Mouse (Mus musculus): ENCODE results near the gene Cers2. TPM values are rescaled to one million over a fixed set of nuclear protein-coding genes. Genes with fewer than 3 reads are reported as not detected.

The Cers2 gene
- polyA plus RNA-seq, 1 experiment from 2014 or later, result 101 TPM

DNA sequence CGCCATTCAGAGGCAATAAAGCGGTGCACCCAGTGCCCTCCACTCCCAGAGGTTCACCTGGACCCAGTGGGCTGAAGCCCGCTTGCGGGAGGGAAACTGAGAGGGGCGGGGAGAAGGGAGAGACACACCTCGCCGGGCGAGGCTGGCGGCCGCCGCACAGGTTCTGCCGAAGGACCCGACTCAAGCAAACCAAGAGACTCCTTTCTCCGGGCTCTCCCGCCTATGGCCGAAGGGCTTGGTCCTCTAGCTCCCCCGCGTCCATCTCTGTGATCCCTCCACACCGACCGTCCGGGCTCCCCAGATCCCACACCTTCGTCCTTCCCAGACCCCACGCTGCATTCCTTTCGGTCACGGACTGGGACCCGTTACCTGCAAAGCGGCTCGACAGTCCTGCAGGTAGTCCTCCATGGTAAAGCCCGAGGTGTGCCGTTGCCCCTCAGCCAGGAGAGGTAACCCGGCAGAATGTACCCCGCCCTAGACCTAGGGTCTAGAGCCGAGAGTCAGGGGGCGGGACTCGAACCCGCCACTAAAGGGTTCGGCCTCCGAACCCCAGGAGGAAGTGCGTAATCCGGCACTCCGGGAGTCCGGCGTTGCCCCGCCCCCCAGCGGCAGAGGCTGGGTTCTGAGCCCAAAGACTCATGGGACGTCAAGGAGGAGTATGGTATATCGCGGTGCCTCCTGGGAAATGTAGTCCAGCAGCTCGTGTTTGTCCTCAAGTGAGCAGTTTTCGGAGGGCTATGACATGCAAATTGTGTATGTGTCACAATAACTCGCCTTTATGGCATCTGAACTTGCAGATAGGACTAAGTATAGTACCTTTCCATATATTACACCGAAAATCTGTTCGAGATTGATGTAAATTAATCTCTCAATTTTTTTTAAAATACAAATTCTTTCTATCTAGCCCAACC lies 33.1 kb upstream of the Cers2 start, which contains the start of the genes Mindy1 and Prune1:
Gene Mindy1, plus strand, starts transcription at position 130 of the 911 bp plus-strand sequence.
Gene Prune1, minus strand, starts transcription at position 861 of the 911 bp plus-strand sequence.
- peak within 1 kb of the TSS; percentile 94 for H3K27ac ChIP-seq (replicated peaks)
- under 1% methylated on average over 53 of the region's 53 CpGs for WGBS

DNA sequence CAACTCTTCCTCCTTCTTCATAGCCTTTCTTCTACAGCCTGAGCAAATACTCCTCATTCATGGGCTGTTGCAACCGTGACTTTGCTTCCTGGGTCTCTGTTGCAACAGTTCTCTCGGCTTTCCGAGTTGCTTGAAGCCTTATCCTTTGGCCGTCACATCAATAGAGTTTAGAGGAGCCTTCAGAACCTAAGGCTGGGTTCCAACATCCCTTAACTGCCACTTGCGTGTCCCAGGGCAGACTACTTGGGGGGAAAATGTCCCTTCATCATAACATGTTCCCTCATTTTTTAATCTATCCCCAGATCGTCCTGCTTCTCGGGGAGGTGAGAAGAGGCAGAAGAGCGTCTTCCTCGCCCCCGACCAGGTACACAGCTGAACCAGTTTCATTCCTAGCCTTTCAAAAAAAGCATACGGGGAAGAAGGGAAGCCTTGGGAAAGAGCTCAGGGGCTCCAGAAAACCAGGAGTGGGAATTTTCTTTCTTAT lies 32.2 kb upstream of the Cers2 start:
- Histone ChIP-seq H3K36me3 (0 out of 2 replicates have a peak, but pooled peaks cover 3% of the 10 kb centered on the region), H3K4me1 (replicated peaks) (peaks cover 34% of the 10 kb centered on the region), H3K9me3 (no peaks in the 10 kb centered on the region), H3K4me3 (peak overlapping the region; percentile 91), H3K27me3 (no peaks in the 10 kb centered on the region), H3K9ac (peak overlapping the region; percentile 75), H3K27ac (replicated peaks) (peak overlapping the region; percentile 94), H3K4me2 (peak overlapping the region; percentile 97)
- no peak for ATAC-seq (ENCODE audit: low FRiP score, low read depth)
- under 1% methylated on average over 11 of the region's 11 CpGs for WGBS

More for the DNA sequence above, 33.1 kb upstream of the Cers2 start, which contains the start of the genes Mindy1 and Prune1:
- Histone ChIP-seq H3K4me2 (peak within 1 kb of the TSS; percentile 97), H3K36me3 (0 out of 2 replicates have a peak, but pooled peaks cover 6% of the 10 kb centered on the region), H3K4me1 (replicated peaks) (peaks cover 34% of the 10 kb centered on the region), H3K9me3 (no peaks in the 10 kb centered on the region), H3K27me3 (no peaks in the 10 kb centered on the region), H3K9ac (peak within 1 kb of the TSS; percentile 94), H3K4me3 (peak within 1 kb of the TSS; percentile 91)
- peak; percentile 92 for ATAC-seq (ENCODE audit: low FRiP score, low read depth)

DNA sequence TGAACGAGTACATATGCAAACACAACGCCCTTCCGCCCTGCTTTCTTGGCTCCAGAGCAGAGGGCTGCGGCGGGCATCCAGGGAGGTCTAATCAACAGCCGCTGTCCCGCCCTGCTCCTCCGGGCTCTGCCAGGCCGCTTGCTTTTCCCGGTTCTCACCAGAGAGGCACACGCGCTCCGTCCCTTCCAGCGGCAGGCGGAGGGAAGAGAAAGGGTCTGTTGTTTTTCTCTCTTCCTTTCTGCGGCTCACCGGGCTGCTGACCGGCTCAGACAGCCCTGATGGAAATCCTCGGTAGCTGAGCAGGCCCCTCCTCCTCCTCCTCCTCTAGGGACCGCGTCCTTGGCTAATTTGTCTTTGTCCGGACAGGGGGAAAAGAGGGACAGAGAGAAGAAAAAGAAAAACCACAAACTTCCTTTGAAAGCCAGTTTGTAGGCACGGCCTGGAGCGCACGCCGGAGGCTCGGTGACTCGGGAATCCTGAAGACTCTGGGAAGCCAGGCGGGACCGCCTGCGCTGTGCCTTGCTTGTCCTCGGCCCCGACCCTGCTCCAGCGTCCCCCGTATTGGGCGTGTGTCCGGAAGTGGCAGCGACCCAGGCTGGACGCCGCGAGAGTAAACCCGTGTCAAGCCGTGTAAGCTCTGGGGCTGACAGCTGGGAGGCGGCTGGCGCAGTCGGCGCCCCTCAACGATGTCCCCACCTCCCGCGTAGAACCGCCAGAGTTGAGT lies 31.6 kb upstream of the Cers2 start:
- under 1% methylated on average over 48 of the region's 51 CpGs for WGBS
- peak overlapping the region; percentile 97 for H3K4me2 ChIP-seq
- peak; percentile 64 for ATAC-seq (ENCODE audit: low FRiP score, low read depth)
- H3K4me1 ChIP-seq (replicated peaks), result peaks cover 34% of the 10 kb centered on the region
- peak overlapping the region; percentile 75 for H3K9ac ChIP-seq
- peak overlapping the region; percentile 94 for H3K27ac ChIP-seq (replicated peaks)
- H3K9me3 ChIP-seq, result no peaks in the 10 kb centered on the region
- H3K36me3 ChIP-seq, result 0 out of 2 replicates have a peak, but pooled peaks cover 6% of the 10 kb centered on the region
- peak overlapping the region; percentile 91 for H3K4me3 ChIP-seq
- no peaks in the 10 kb centered on the region for H3K27me3 ChIP-seq

DNA sequence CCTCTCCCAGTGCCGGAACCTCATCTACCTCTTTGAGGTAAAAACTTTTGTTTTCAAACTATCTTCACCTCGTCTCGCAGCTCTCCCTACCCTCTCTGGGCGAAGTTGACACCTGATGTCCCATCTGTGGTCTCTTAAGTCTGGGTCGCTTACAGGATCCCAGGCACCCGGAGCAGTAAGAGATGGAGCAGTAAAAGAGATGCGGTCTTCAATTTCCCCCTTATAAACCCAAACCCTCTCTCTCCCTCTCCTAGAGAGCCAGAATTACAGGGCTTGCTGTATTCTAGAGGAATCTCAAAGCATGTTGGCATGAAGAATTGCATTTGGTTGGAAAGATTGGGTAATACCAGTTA lies 31.0 kb upstream of the Cers2 start:
- Histone ChIP-seq H3K27ac (replicated peaks) (peak overlapping the region; percentile 94), H3K9me3 (no peaks in the 10 kb centered on the region), H3K9ac (peak overlapping the region; percentile 75), H3K4me3 (peak overlapping the region; percentile 91), H3K27me3 (no peaks in the 10 kb centered on the region), H3K36me3 (0 out of 2 replicates have a peak, but pooled peaks cover 8% of the 10 kb centered on the region), H3K4me1 (replicated peaks) (peaks cover 34% of the 10 kb centered on the region), H3K4me2 (peak overlapping the region; percentile 97)
- WGBS, result 2% methylated on average over 7 of the region's 7 CpGs
- ATAC-seq (ENCODE audit: low FRiP score, low read depth), result no peak

DNA sequence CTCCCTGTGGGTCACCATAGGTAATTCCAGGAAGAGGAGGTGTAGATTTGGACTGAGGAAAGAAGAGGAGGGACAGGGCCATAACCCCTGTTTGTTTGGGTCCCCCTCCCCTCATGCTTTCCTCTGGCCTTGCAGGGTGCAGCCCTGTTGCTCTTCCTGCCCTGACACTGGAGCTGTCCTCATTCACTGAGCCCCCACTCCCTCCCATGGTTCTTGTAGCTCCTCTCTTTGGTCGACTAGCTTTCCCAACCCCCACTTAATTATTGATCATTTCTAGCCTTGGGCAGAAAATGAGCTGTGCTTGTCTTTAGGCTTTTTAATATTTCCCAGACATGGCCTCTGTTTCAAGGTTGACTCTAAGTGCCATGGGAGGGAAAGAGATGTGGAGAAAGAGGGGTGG lies 30.5 kb upstream of the Cers2 start:
- Histone ChIP-seq H3K27ac (replicated peaks) (no peak overlapping the region), H3K9me3 (no peaks in the 10 kb centered on the region), H3K27me3 (no peaks in the 10 kb centered on the region), H3K36me3 (0 out of 2 replicates have a peak, but pooled peaks cover 8% of the 10 kb centered on the region), H3K4me3 (peak overlapping the region; percentile 91), H3K9ac (peak overlapping the region; percentile 75), H3K4me2 (peak overlapping the region; percentile 97), H3K4me1 (replicated peaks) (peaks cover 34% of the 10 kb centered on the region)
- no peak for ATAC-seq (ENCODE audit: low FRiP score, low read depth)
- WGBS, result 10% methylated on average over 1 of the region's 1 CpGs

DNA sequence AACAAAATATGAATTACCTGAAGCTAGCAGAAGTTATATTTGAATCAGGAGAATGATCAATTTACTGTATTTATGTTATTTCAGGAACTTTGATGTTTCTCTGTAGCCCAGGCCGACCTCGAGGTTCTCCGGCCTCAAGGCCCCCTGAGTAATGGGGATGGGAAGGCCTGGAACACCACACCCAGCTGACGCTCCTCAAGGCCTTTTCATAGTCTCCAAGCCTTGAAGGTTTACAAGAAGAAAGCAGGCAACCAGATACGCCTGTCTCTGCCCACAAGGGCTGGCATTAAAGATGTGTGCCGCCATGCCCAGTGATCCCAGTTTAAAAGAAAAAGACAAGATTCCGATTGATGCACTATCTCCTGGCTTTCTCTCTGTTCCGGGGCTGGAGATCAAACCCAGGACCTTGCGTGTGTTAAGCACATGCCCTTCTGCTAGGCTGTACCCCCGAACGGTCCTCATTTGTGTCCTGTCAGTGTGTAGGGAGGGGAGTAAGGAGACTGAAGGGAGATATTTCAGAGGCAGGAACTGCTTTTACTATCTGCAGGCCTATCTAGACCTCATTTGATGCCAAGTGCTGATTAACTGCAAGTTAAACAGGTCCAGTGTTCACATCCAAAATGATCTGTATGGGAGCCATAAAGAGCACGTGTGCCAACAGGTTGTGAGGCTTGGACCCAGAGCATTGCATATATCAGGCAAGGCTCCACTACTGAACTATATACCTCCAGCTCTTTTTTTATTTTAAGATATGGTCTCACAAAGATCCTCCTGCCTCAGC lies 29.9 kb upstream of the Cers2 start:
- no peaks in the 10 kb centered on the region for H3K27me3 ChIP-seq
- ATAC-seq (ENCODE audit: low FRiP score, low read depth), result no peak
- no peak overlapping the region for H3K9ac ChIP-seq
- H3K9me3 ChIP-seq, result no peaks in the 10 kb centered on the region
- H3K4me2 ChIP-seq, result peak overlapping the region; percentile 97
- WGBS, result 89% methylated on average over 12 of the region's 12 CpGs
- peaks cover 31% of the 10 kb centered on the region for H3K4me1 ChIP-seq (replicated peaks)
- H3K36me3 ChIP-seq, result 0 out of 2 replicates have a peak, but pooled peaks cover 8% of the 10 kb centered on the region
- no peak overlapping the region for H3K27ac ChIP-seq (replicated peaks)
- peak overlapping the region; percentile 91; the same call in 1 of the 2 replicates for H3K4me3 ChIP-seq

DNA sequence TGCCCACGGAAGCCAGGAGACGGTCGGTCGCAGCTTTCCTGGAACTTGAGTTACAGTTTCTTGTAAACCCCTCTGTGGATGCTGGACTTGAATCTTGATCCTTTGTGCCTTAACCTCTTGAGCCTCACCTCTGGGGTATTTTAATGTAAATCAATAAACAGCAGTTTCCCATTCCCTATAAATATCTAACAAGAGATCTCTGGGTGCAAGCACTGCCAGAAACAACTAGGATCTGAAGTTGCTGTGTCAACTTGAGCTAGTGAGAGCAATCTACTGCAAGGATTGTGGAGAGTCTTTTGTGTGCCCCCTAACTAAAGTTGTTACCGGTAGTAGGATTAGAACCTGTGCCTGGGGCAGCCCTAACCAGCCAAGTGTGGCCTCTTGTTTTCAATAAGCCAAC lies 29.2 kb upstream of the Cers2 start:
- ATAC-seq (ENCODE audit: low FRiP score, low read depth), result no peak
- Histone ChIP-seq H3K4me3 (no peak overlapping the region), H3K9ac (no peak overlapping the region), H3K9me3 (no peaks in the 10 kb centered on the region), H3K36me3 (peaks cover 10% of the 10 kb centered on the region; the same call in 1 of the 2 replicates), H3K27ac (replicated peaks) (no peak overlapping the region), H3K27me3 (no peaks in the 10 kb centered on the region), H3K4me1 (replicated peaks) (peaks cover 26% of the 10 kb centered on the region), H3K4me2 (no peak overlapping the region)
- 95% methylated on average over 5 of the region's 5 CpGs for WGBS

DNA sequence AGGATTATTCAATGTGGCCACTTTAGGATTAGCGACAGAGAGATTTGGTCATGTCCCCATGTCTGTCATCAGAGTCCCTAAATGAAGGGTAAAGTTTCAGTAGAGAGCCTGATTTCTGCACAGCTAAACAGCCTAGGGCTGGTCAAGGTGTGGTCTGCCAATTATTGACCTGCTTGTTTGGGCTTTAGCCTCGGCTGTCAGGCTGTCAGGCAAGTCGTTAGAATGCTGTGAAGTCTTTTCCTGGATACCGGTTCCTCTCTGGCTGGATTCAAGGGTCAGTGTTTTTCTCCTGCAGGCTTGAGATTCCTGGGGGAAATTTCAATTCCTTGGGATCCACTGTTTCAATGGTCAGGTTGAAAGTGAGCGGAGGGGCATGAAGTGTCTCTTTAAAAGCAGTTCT lies 28.6 kb upstream of the Cers2 start:
- no peak overlapping the region for H3K4me2 ChIP-seq
- H3K9ac ChIP-seq, result no peak overlapping the region
- no peaks in the 10 kb centered on the region for H3K27me3 ChIP-seq
- no peak overlapping the region for H3K27ac ChIP-seq (replicated peaks)
- H3K9me3 ChIP-seq, result no peaks in the 10 kb centered on the region
- WGBS, result 74% methylated on average over 5 of the region's 5 CpGs
- H3K36me3 ChIP-seq, result peaks cover 16% of the 10 kb centered on the region
- H3K4me1 ChIP-seq (replicated peaks), result peaks cover 22% of the 10 kb centered on the region
- ATAC-seq (ENCODE audit: low FRiP score, low read depth), result no peak
- no peak overlapping the region for H3K4me3 ChIP-seq

DNA sequence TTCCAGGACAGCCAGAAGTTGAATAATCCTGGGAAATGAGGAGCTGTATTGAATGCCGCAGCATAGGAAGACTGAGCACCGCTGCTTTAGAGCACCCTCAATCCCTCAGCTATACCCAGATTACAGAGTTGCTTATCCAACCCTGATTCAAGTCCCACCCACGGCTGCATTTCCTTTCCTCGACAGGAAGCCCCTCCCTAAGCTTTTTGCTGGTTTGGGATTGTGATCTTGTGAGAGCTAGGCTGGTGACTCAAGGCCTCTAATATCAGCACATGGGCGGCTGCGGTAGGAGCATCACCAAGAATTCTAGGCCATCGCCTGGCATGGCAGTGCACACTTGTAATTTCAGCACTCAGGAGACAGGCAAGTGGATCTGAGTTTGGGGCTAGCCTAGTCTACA lies 28.1 kb upstream of the Cers2 start:
- WGBS, result 90% methylated on average over 7 of the region's 7 CpGs
- H3K4me2 ChIP-seq, result no peak overlapping the region
- peaks cover 17% of the 10 kb centered on the region for H3K36me3 ChIP-seq
- no peak overlapping the region for H3K27ac ChIP-seq (replicated peaks)
- H3K4me1 ChIP-seq (replicated peaks), result peaks cover 22% of the 10 kb centered on the region
- H3K9ac ChIP-seq, result no peak overlapping the region
- no peak overlapping the region for H3K4me3 ChIP-seq
- H3K27me3 ChIP-seq, result no peaks in the 10 kb centered on the region
- no peaks in the 10 kb centered on the region for H3K9me3 ChIP-seq
- ATAC-seq (ENCODE audit: low FRiP score, low read depth), result no peak

DNA sequence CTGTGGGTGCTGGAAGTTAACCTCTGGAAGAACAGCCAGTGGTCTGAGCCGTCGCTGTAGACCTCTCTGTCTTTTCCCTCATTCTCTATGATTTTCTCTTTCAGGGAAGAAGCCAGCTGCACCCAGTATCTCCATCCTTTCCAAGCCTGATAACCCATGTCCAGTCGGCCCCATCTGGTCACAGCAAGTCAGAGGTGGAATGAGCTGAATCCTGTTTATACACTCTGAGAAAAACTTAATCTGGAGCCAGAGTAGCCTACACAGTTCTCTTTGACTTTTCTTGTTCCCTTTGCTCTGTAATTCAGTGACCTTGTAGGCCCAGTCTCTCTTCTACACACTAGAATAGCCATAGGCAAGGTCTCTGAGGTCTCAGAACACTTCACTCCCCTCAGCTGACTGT lies 27.1 kb upstream of the Cers2 start:
- WGBS, result 94% methylated on average over 3 of the region's 3 CpGs
- Histone ChIP-seq H3K27ac (replicated peaks) (no peak overlapping the region), H3K9ac (no peak overlapping the region), H3K4me3 (no peak overlapping the region), H3K4me2 (no peak overlapping the region), H3K4me1 (replicated peaks) (peaks cover 17% of the 10 kb centered on the region), H3K9me3 (no peaks in the 10 kb centered on the region), H3K27me3 (no peaks in the 10 kb centered on the region), H3K36me3 (peaks cover 19% of the 10 kb centered on the region)
- ATAC-seq (ENCODE audit: low FRiP score, low read depth), result no peak

DNA sequence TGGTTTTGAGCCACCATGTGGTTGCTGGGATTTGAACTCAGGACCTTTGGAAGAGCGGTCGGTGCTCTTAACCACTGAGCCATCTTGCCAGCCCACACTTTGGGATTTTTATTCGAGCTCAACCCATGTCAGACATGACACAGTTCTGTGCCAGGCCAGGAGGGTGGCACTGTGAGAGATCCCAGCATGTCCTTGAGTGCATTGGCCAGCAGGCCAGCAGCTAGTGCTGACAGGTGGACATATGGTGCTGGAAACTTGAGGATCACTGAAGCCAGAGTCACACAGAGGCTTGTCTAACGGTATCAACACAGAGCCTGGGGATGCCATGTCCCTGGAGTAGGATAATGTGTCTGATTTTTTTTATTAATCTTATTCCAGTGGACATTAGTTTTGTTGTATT lies 25.2 kb upstream of the Cers2 start:
- H3K36me3 ChIP-seq, result peaks cover 29% of the 10 kb centered on the region
- H3K9ac ChIP-seq, result no peak overlapping the region
- no peak overlapping the region for H3K4me3 ChIP-seq
- H3K4me2 ChIP-seq, result no peak overlapping the region
- no peak for ATAC-seq (ENCODE audit: low FRiP score, low read depth)
- H3K9me3 ChIP-seq, result no peaks in the 10 kb centered on the region
- H3K27me3 ChIP-seq, result no peaks in the 10 kb centered on the region
- H3K27ac ChIP-seq (replicated peaks), result no peak overlapping the region
- WGBS, result 91% methylated on average over 4 of the region's 4 CpGs
- peaks cover 6% of the 10 kb centered on the region for H3K4me1 ChIP-seq (replicated peaks)

All from hindbrain, embryonic 15.5 days (tissue).